Mouse (Mus musculus): Measurements from ENCODE around the gene Polh. TPM values are rescaled to one million over a fixed set of nuclear protein-coding genes. Genes with fewer than 3 reads are reported as not detected.

The Polh gene
- polyA plus RNA-seq, 1 experiment from 2014 or later: 11.5 TPM

GRCm38 (mm10) chr17:46227576-46227975, 25.1 kb upstream of the Polh start:
- Histone ChIP-seq H3K9me3 (replicated peaks) (no peaks in the 10 kb centered on the region), H3K4me3 (no peak overlapping the region), H3K27ac (no peak overlapping the region), H3K4me1 (no peaks in the 10 kb centered on the region), H3K27me3 (ENCODE audit: low read depth, poor library complexity, severe bottlenecking) (no peaks in the 10 kb centered on the region), H3K36me3 (peaks cover 100% of the 10 kb centered on the region)
- DNase-seq (ENCODE audit: low spot score): no peak
- 51% methylated on average over 7 of the region's 7 CpGs for WGBS

GRCm38 (mm10) chr17:46221601-46222000, 19.2 kb upstream of the Polh start:
- Histone ChIP-seq H3K36me3 (peaks cover 100% of the 10 kb centered on the region), H3K27me3 (ENCODE audit: low read depth, poor library complexity, severe bottlenecking) (no peaks in the 10 kb centered on the region), H3K27ac (no peak overlapping the region), H3K4me3 (no peak overlapping the region), H3K9me3 (replicated peaks) (no peaks in the 10 kb centered on the region), H3K4me1 (no peaks in the 10 kb centered on the region)
- 89% methylated on average over 3 of the region's 3 CpGs for WGBS
- DNase-seq (ENCODE audit: low spot score): no peak

- H3K27me3 ChIP-seq (ENCODE audit: low read depth, poor library complexity, severe bottlenecking): no peaks in the 10 kb centered on the region
- no peak overlapping the region for H3K4me3 ChIP-seq
- H3K4me1 ChIP-seq: no peaks in the 10 kb centered on the region
- H3K9me3 ChIP-seq (replicated peaks): no peaks in the 10 kb centered on the region
- DNase-seq (ENCODE audit: low spot score): no peak
- H3K36me3 ChIP-seq: peaks cover 100% of the 10 kb centered on the region
- H3K27ac ChIP-seq: no peak overlapping the region
- WGBS: 94% methylated on average over 3 of the region's 3 CpGs
Observed at GRCm38 (mm10) chr17:46210550-46210949, 8.1 kb upstream of the Polh start.

GRCm38 (mm10) chr17:46206676-46207075, 4.2 kb upstream of the Polh start:
- peaks cover 13% of the 10 kb centered on the region for H3K4me1 ChIP-seq
- no peak overlapping the region for H3K27ac ChIP-seq
- no peaks in the 10 kb centered on the region for H3K27me3 ChIP-seq (ENCODE audit: low read depth, poor library complexity, severe bottlenecking)
- H3K9me3 ChIP-seq (replicated peaks): no peaks in the 10 kb centered on the region
- H3K4me3 ChIP-seq: no peak overlapping the region
- peaks cover 79% of the 10 kb centered on the region for H3K36me3 ChIP-seq
- no peak for DNase-seq (ENCODE audit: low spot score)

GRCm38 (mm10) chr17:46203078-46203477, 633 bp upstream of the Polh start:
- no peak for DNase-seq (ENCODE audit: low spot score)
- Histone ChIP-seq H3K4me3 (peak overlapping the region; percentile 95), H3K9me3 (replicated peaks) (no peaks in the 10 kb centered on the region), H3K4me1 (peaks cover 20% of the 10 kb centered on the region), H3K36me3 (peaks cover 63% of the 10 kb centered on the region), H3K27ac (peak overlapping the region; percentile 91), H3K27me3 (ENCODE audit: low read depth, poor library complexity, severe bottlenecking) (no peaks in the 10 kb centered on the region)
- WGBS: under 1% methylated on average over 20 of the region's 20 CpGs

GRCm38 (mm10) chr17:46201151-46201550, 1.3 kb downstream of the Polh start:
- Histone ChIP-seq H3K27me3 (ENCODE audit: low read depth, poor library complexity, severe bottlenecking) (no peaks in the 10 kb centered on the region), H3K9me3 (replicated peaks) (no peaks in the 10 kb centered on the region), H3K4me1 (peaks cover 20% of the 10 kb centered on the region), H3K4me3 (peak overlapping the region; percentile 95), H3K36me3 (peaks cover 63% of the 10 kb centered on the region), H3K27ac (no peak overlapping the region)
- no peak for DNase-seq (ENCODE audit: low spot score)
- WGBS: 81% methylated on average over 6 of the region's 6 CpGs

GRCm38 (mm10) chr17:46188829-46189228, 13.6 kb downstream of the Polh start:
- Histone ChIP-seq H3K9me3 (replicated peaks) (no peaks in the 10 kb centered on the region), H3K4me3 (no peak overlapping the region), H3K27ac (no peak overlapping the region), H3K27me3 (ENCODE audit: low read depth, poor library complexity, severe bottlenecking) (no peaks in the 10 kb centered on the region), H3K36me3 (peaks cover 96% of the 10 kb centered on the region), H3K4me1 (no peaks in the 10 kb centered on the region)
- WGBS: 91% methylated on average over 2 of the region's 2 CpGs
- DNase-seq (ENCODE audit: low spot score): no peak

- DNase-seq (ENCODE audit: low spot score): no peak
- Histone ChIP-seq H3K9me3 (replicated peaks) (no peaks in the 10 kb centered on the region), H3K27ac (no peak overlapping the region), H3K27me3 (ENCODE audit: low read depth, poor library complexity, severe bottlenecking) (no peaks in the 10 kb centered on the region), H3K36me3 (peaks cover 98% of the 10 kb centered on the region), H3K4me1 (no peaks in the 10 kb centered on the region), H3K4me3 (no peak overlapping the region)
- 85% methylated on average over 4 of the region's 4 CpGs for WGBS
Observed at GRCm38 (mm10) chr17:46182273-46182672, 20.2 kb downstream of the Polh start.

- Histone ChIP-seq H3K36me3 (peaks cover 93% of the 10 kb centered on the region), H3K4me1 (no peaks in the 10 kb centered on the region), H3K27me3 (ENCODE audit: low read depth, poor library complexity, severe bottlenecking) (no peaks in the 10 kb centered on the region), H3K9me3 (replicated peaks) (no peaks in the 10 kb centered on the region), H3K27ac (no peak overlapping the region), H3K4me3 (no peak overlapping the region)
- 78% methylated on average over 3 of the region's 3 CpGs for WGBS
- no peak for DNase-seq (ENCODE audit: low spot score)
Observed at GRCm38 (mm10) chr17:46170538-46170937, 31.9 kb downstream of the Polh start.

GRCm38 (mm10) chr17:46168768-46169167, 33.7 kb downstream of the Polh start:
- no peak for DNase-seq (ENCODE audit: low spot score)
- Histone ChIP-seq H3K27me3 (ENCODE audit: low read depth, poor library complexity, severe bottlenecking) (no peaks in the 10 kb centered on the region), H3K36me3 (peaks cover 97% of the 10 kb centered on the region), H3K4me3 (no peak overlapping the region), H3K4me1 (no peaks in the 10 kb centered on the region), H3K27ac (no peak overlapping the region), H3K9me3 (replicated peaks) (no peaks in the 10 kb centered on the region)
- 91% methylated on average over 5 of the region's 5 CpGs for WGBS

- Histone ChIP-seq H3K4me3 (no peak overlapping the region), H3K9me3 (replicated peaks) (no peaks in the 10 kb centered on the region), H3K27ac (no peak overlapping the region), H3K4me1 (no peaks in the 10 kb centered on the region), H3K27me3 (ENCODE audit: low read depth, poor library complexity, severe bottlenecking) (no peaks in the 10 kb centered on the region), H3K36me3 (peaks cover 98% of the 10 kb centered on the region)
- DNase-seq (ENCODE audit: low spot score): no peak
- WGBS: 61% methylated on average over 5 of the region's 5 CpGs
Observed at GRCm38 (mm10) chr17:46168318-46168717, 34.1 kb downstream of the Polh start.

GRCm38 (mm10) chr17:46167014-46167413, 35.4 kb downstream of the Polh start:
- Histone ChIP-seq H3K4me3 (no peak overlapping the region), H3K27ac (no peak overlapping the region), H3K36me3 (peaks cover 95% of the 10 kb centered on the region), H3K9me3 (replicated peaks) (no peaks in the 10 kb centered on the region), H3K27me3 (ENCODE audit: low read depth, poor library complexity, severe bottlenecking) (no peaks in the 10 kb centered on the region), H3K4me1 (peaks cover 7% of the 10 kb centered on the region)
- WGBS: 90% methylated on average over 11 of the region's 11 CpGs
- DNase-seq (ENCODE audit: low spot score): no peak

- Histone ChIP-seq H3K4me3 (no peak overlapping the region), H3K36me3 (peaks cover 90% of the 10 kb centered on the region), H3K9me3 (replicated peaks) (no peaks in the 10 kb centered on the region), H3K27me3 (ENCODE audit: low read depth, poor library complexity, severe bottlenecking) (no peaks in the 10 kb centered on the region), H3K27ac (no peak overlapping the region), H3K4me1 (peaks cover 14% of the 10 kb centered on the region)
- WGBS: 96% methylated on average over 5 of the region's 5 CpGs
- no peak for DNase-seq (ENCODE audit: low spot score)
Observed at GRCm38 (mm10) chr17:46166270-46166669, 36.2 kb downstream of the Polh start.

- Histone ChIP-seq H3K27me3 (ENCODE audit: low read depth, poor library complexity, severe bottlenecking) (no peaks in the 10 kb centered on the region), H3K36me3 (peaks cover 82% of the 10 kb centered on the region), H3K4me3 (no peak overlapping the region), H3K27ac (no peak overlapping the region), H3K9me3 (replicated peaks) (no peaks in the 10 kb centered on the region), H3K4me1 (peaks cover 14% of the 10 kb centered on the region)
- 86% methylated on average over 12 of the region's 12 CpGs for WGBS
- no peak for DNase-seq (ENCODE audit: low spot score)
Observed at GRCm38 (mm10) chr17:46165460-46165859, 37.0 kb downstream of the Polh start.
